Mouse (Mus musculus) bone marrow macrophage, adult 2 months (primary cell): ENCODE data around the gene Ube2e2. TPM values are rescaled to one million over a fixed set of nuclear protein-coding genes. Genes with fewer than 3 reads are reported as not detected.
"Not testable (repeated sequence)": the region's sequence is repeated elsewhere in the genome, so short reads cannot be mapped to it uniquely, and the experiment has no call there.

Experiments
- H3K27ac ChIP-seq: 2 replicates; pipeline ENCODE4 v1.5.1; 2012; ENCODE audit warnings: low read depth, low read length; ENCODE audit not compliant: insufficient read depth
- H3K4me1 ChIP-seq: 2 replicates; pipeline ENCODE4 v1.6.1; 2012; ENCODE audit warnings: low read length; ENCODE audit not compliant: control insufficient read depth, insufficient read depth
- H3K4me3 ChIP-seq: 2 replicates; pipeline ENCODE4 v1.5.1; 2012; ENCODE audit warnings: mild to moderate bottlenecking, low read length, moderate library complexity; ENCODE audit not compliant: insufficient read depth
- CTCF ChIP-seq: IDR thresholded peaks from 2 replicates; pipeline ENCODE4 v1.5.1; 2012; ENCODE audit warnings: low read depth, mild to moderate bottlenecking, low read length, moderate library complexity
- POLR2A ChIP-seq: IDR thresholded peaks from 2 replicates; pipeline ENCODE4 v1.6.1; 2012; ENCODE audit warnings: mild to moderate bottlenecking, low read depth, low read length, borderline replicate concordance
- polyA plus RNA-seq: library from polyadenylated mRNA; stranded (reverse); fragments of >200 nt; gene quantifications from 2 replicates; pipeline ENCODE4 v1.2.4, GENCODE M21; 2012; ENCODE audit not compliant: missing spikeins, insufficient read depth, insufficient read length

Gene Ube2e2
- polyA plus RNA-seq, 1 experiment: 12.8 TPM

- TF ChIP-seq CTCF (no peak), POLR2A (no peak)
- Histone ChIP-seq H3K4me1 (peaks cover 4% of the 10 kb centered on the region; the same call in 1 of the 2 replicates), H3K4me3 (no peak overlapping the region)
Measured at GRCm38 (mm10) chr14:18573286-18573956, 320.6 kb downstream of the Ube2e2 start.

GRCm38 (mm10) chr14:18572852-18573251, 321.2 kb downstream of the Ube2e2 start:
- H3K27ac ChIP-seq: no peak overlapping the region
- no peak for TF ChIP-seq CTCF
- no peak for TF ChIP-seq POLR2A
- H3K4me1 ChIP-seq: peaks cover 4% of the 10 kb centered on the region; the same call in 1 of the 2 replicates
- no peak overlapping the region for H3K4me3 ChIP-seq

More at GRCm38 (mm10) chr14:18573286-18573956, 320.6 kb downstream of the Ube2e2 start:
- H3K27ac ChIP-seq: no peak overlapping the region

- H3K4me1 ChIP-seq: peaks cover 2% of the 10 kb centered on the region; the same call in 1 of the 2 replicates
- no peak overlapping the region for H3K4me3 ChIP-seq
- no peak overlapping the region for H3K27ac ChIP-seq
- TF ChIP-seq POLR2A: no peak
- no peak for TF ChIP-seq CTCF
Measured at GRCm38 (mm10) chr14:18569615-18570014, 324.5 kb downstream of the Ube2e2 start.

- H3K4me1 ChIP-seq, H3K4me3 ChIP-seq, H3K27ac ChIP-seq: not testable (repeated sequence)
Measured at GRCm38 (mm10) chr14:18564999-18565398, 329.1 kb downstream of the Ube2e2 start.

- H3K27ac ChIP-seq: no peak overlapping the region
- H3K4me1 ChIP-seq: peaks cover 8% of the 10 kb centered on the region; the same call in 1 of the 2 replicates
- no peak overlapping the region for H3K4me3 ChIP-seq
- no peak for TF ChIP-seq CTCF
- no peak for TF ChIP-seq POLR2A
Measured at GRCm38 (mm10) chr14:18555287-18555686, 338.8 kb downstream of the Ube2e2 start.

GRCm38 (mm10) chr14:18554627-18554988, 339.5 kb downstream of the Ube2e2 start:
- Histone ChIP-seq H3K27ac (no peak overlapping the region), H3K4me1 (peaks cover 8% of the 10 kb centered on the region; the same call in 1 of the 2 replicates), H3K4me3 (no peak overlapping the region)
- TF ChIP-seq CTCF (no peak), POLR2A (no peak)

GRCm38 (mm10) chr14:18553987-18554626, 340.0 kb downstream of the Ube2e2 start:
- no peak overlapping the region for H3K27ac ChIP-seq
- H3K4me3 ChIP-seq: no peak overlapping the region
- H3K4me1 ChIP-seq: peaks cover 8% of the 10 kb centered on the region; the same call in 1 of the 2 replicates
- TF ChIP-seq CTCF (no peak), POLR2A (no peak)

GRCm38 (mm10) chr14:18547541-18547940, 346.5 kb downstream of the Ube2e2 start:
- Histone ChIP-seq H3K27ac (no peak overlapping the region), H3K4me3 (no peak overlapping the region), H3K4me1 (0 out of 2 replicates have a peak, but pooled peaks cover 2% of the 10 kb centered on the region)
- TF ChIP-seq POLR2A: no peak
- no peak for TF ChIP-seq CTCF

- H3K4me3 ChIP-seq, H3K27ac ChIP-seq: not testable (repeated sequence)
Measured at GRCm38 (mm10) chr14:18539092-18539491, 355.0 kb downstream of the Ube2e2 start.

GRCm38 (mm10) chr14:18530899-18531298, 363.2 kb downstream of the Ube2e2 start:
- Histone ChIP-seq H3K4me3 (no peak overlapping the region), H3K4me1 (no peaks in the 10 kb centered on the region), H3K27ac (no peak overlapping the region)
- no peak for TF ChIP-seq CTCF
- TF ChIP-seq POLR2A: no peak

More at GRCm38 (mm10) chr14:18539092-18539491, 355.0 kb downstream of the Ube2e2 start:
- H3K4me1 ChIP-seq: not testable (repeated sequence)

- Histone ChIP-seq H3K4me3 (no peak overlapping the region), H3K4me1 (no peaks in the 10 kb centered on the region), H3K27ac (no peak overlapping the region)
- no peak for TF ChIP-seq POLR2A
- no peak for TF ChIP-seq CTCF
Measured at GRCm38 (mm10) chr14:18530496-18530895, 363.6 kb downstream of the Ube2e2 start.
